Mouse (Mus musculus): ENCODE results near the gene Sh3bp5.

DNA sequence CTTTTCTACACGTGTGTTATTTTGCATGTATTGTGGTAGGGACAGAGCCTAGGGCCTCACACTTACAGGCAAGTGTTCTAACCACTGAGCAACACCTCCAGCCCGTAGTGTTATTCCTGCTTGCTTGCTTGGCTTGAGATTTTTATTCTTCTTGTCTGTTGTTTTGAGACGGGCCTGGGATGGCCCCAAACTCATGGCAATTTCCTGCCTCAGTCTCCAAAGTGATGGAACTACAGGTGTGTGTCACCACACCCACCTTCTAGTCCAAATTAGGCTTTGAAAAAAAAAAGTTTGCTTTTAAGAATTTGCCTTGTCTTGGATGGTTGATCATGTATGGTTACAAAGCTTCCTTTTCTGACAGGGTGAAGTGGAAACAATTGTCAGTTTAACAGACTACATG is 19.5 kb downstream of the Sh3bp5 start:
- no peak for TF ChIP-seq POLR2A (IDR thresholded peaks at IDR 0.05; ENCODE audit: control insufficient read depth in 1 of 2, insufficient read depth in 1 of 2, low read depth in 1 of 2, low read length in 2 of 2, poor library complexity in 1 of 2)
- no peak for TF ChIP-seq CTCF (IDR thresholded peaks at IDR 0.05 in 2 of 3, conservative IDR thresholded peaks at IDR 0.05 in 1 of 3; ENCODE audit: control insufficient read depth in 1 of 3, insufficient read depth in 1 of 3, low read depth in 2 of 3, low read length in 3 of 3, poor library complexity in 1 of 3, severe bottlenecking in 1 of 3)
- no peak for TF ChIP-seq GABPA (IDR thresholded peaks at IDR 0.05; ENCODE audit: low read depth, low read length)
- TF ChIP-seq MAX (IDR thresholded peaks at IDR 0.05; ENCODE audit: low read length), result no peak
- no peak for TF ChIP-seq CHD1 (IDR thresholded peaks at IDR 0.05; ENCODE audit: low read depth, low read length)
- TF ChIP-seq POLR2AphosphoS2 (IDR thresholded peaks at IDR 0.05; ENCODE audit: low read length), result no peak
- TF ChIP-seq KAT2A (conservative IDR thresholded peaks at IDR 0.05; ENCODE audit: low read depth, low read length), result no peak
- TF ChIP-seq ZKSCAN1 (IDR thresholded peaks at IDR 0.05; ENCODE audit: low read depth, low read length), result no peak
- TF ChIP-seq ZMIZ1 (IDR thresholded peaks at IDR 0.05; ENCODE audit: low read depth, low read length), result no peak
- TF ChIP-seq EP300 (IDR thresholded peaks at IDR 0.05; ENCODE audit: low read depth in 1 of 2, low read length in 2 of 2), result no peak
- TF ChIP-seq MYC (IDR thresholded peaks at IDR 0.05; ENCODE audit: low read depth, low read length), result no peak
- no peak for TF ChIP-seq TBP (IDR thresholded peaks at IDR 0.05; ENCODE audit: low read depth, low read length)
- TF ChIP-seq GATA1 (IDR thresholded peaks at IDR 0.05; ENCODE audit: low read depth, low read length), result no peak

All from MEL (cell line).